ENCODE assay signal across 25 mouse cellular contexts in the genomic region with DNA sequence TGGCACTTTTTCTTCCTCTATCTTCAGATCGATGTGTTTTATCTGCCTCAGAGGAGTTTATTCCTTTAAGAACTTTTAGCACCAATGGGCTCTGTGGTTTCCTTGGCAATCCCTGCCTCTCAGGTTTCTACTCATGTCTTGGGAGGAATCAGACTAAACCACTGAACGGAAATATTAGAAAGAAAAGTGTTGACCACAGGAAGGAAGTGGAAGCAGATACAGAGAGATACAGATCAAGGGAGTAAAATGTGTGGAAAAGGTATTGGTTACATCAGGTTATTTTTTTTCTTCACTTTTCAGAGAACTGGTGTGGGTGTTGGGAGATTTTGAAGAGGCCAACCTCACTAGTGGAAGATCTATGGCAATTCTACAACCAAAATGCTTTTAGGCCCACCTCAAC. TPM values are rescaled to one million over a fixed set of nuclear protein-coding genes. Genes with fewer than 3 reads are reported as not detected.
A peak's percentile ranks its signal among the peaks of the same experiment; 100 is the strongest.
DNase-seq lines count a peak whose midpoint lies in the region; ATAC-seq and TF ChIP-seq lines count a peak whose summit lies in the region.
"Had no signal": no experiment of that assay in that cellular context is flagged by ENCODE, and none has a peak within 500 bp of the region (broad histone marks: within the 10 kb centered on the region; RNA-seq: fewer than 3 reads in every experiment).

No protein-coding gene starts in this region.

- TF ChIP-seq CTCF in G1E (IDR thresholded peaks at IDR 0.05; ENCODE audit: low read depth, low read length), result no peak

- no peak overlapping the region for H3K4me2 ChIP-seq in liver, embryonic 12.5 days
- H3K4me2 ChIP-seq: heart, embryonic 15.5 days; hindbrain, embryonic 14.5 days; limb, embryonic 15.5 days; neural tube, embryonic 13.5 days; stomach, embryonic 15.5 days had no signal

- no peaks in the 10 kb centered on the region for H3K4me1 ChIP-seq in G1E (ENCODE audit: insufficient read depth, low read depth, low read length)
- H3K4me1 ChIP-seq in liver, embryonic 12.5 days, result no peaks in the 10 kb centered on the region
- H3K4me1 ChIP-seq: heart, embryonic 15.5 days; limb, embryonic 15.5 days; neural tube, embryonic 13.5 days; stomach, embryonic 15.5 days had no signal

- peak; percentile 86 for DNase-seq in 416B (ENCODE audit: low read depth)
- DNase-seq in G1E (ENCODE audit: low spot score), result no peak
- DNase-seq in naive thymus-derived CD4-positive, alpha-beta T cell, adult 2 months (ENCODE audit: low read depth), result peak; percentile 61
- DNase-seq in left cerebral cortex, postnatal 10 days (ENCODE audit: extremely low spot score in 1 of 2, low spot score in 2 of 2), result no peak
- no peak for DNase-seq in layer of hippocampus, postnatal 14 days (ENCODE audit: low spot score in 2 of 2)
- DNase-seq: adrenal gland, adult 8-10 months; cerebellum, adult 18-20 months; cerebellum, postnatal 25 days; gastrocnemius, adult 2 months; heart, postnatal 36 days; kidney, postnatal 36 days; left cerebral cortex, postnatal 4 days; lung, postnatal 10 days; midbrain, embryonic 14.5 days; thymus, postnatal 36 days had no signal

- intact Hi-C loops in left cerebral cortex, postnatal 10 days (cut with DNase I), result no loop called here

- peaks cover 8% of the 10 kb centered on the region; the same call in 1 of the 2 replicates for H3K27me3 ChIP-seq in G1E (ENCODE audit: insufficient read depth, low read length)
- H3K27me3 ChIP-seq in liver, embryonic 12.5 days (replicated peaks), result peaks cover 12% of the 10 kb centered on the region; the same call in 1 of the 2 replicates
- H3K27me3 ChIP-seq: heart, embryonic 15.5 days; limb, embryonic 15.5 days; Patski; stomach, embryonic 15.5 days had no signal

- 25% methylated on average over 2 of the region's 2 CpGs for WGBS in liver, embryonic 12.5 days (ENCODE audit: insufficient replicate concordance)

- H3K36me3 ChIP-seq in G1E (replicated peaks), result no peaks in the 10 kb centered on the region
- H3K36me3 ChIP-seq in liver, embryonic 12.5 days, result no peaks in the 10 kb centered on the region
- H3K36me3 ChIP-seq: heart, embryonic 15.5 days; limb, embryonic 15.5 days; neural tube, embryonic 13.5 days; stomach, embryonic 15.5 days had no signal

- H3K4me3 ChIP-seq in G1E (ENCODE audit: low read depth, low read length), result no peak overlapping the region
- H3K4me3 ChIP-seq in liver, embryonic 12.5 days, result no peak overlapping the region
- H3K4me3 ChIP-seq: gastrocnemius, adult 2 months; heart, embryonic 15.5 days; limb, embryonic 15.5 days; neural tube, embryonic 13.5 days; stomach, embryonic 15.5 days had no signal

- H3K9me3 ChIP-seq in G1E (replicated peaks), result no peaks in the 10 kb centered on the region
- H3K9me3 ChIP-seq in liver, embryonic 12.5 days (replicated peaks), result no peaks in the 10 kb centered on the region
- H3K9me3 ChIP-seq: heart, embryonic 15.5 days; limb, embryonic 15.5 days; neural tube, embryonic 13.5 days; stomach, embryonic 15.5 days had no signal

- ATAC-seq in G1E (ENCODE audit: extremely low read depth, insufficient number of reproducible peaks, low FRiP score, poor library complexity, severe bottlenecking), result 0 out of 2 replicates have a peak, but pooled peaks have one; percentile 22
- ATAC-seq in granulocyte monocyte progenitor cell, adult 5-6 weeks (replicated peaks; ENCODE audit: poor library complexity, severe bottlenecking), result peak; percentile 92
- ATAC-seq in liver, embryonic 12.5 days, result no peak
- ATAC-seq: forebrain, embryonic 14.5 days; intestine, embryonic 16.5 days; Patski had no signal

- H3K27ac ChIP-seq in liver, embryonic 12.5 days, result no peak overlapping the region
- H3K27ac ChIP-seq: gastrocnemius, adult 2 months; heart, embryonic 15.5 days; hindbrain, embryonic 14.5 days; limb, embryonic 15.5 days; neural tube, embryonic 13.5 days; stomach, embryonic 15.5 days had no signal

- H3K9ac ChIP-seq in liver, embryonic 12.5 days, result no peak overlapping the region
- H3K9ac ChIP-seq: heart, embryonic 15.5 days; hindbrain, embryonic 14.5 days; limb, embryonic 15.5 days; neural tube, embryonic 13.5 days; stomach, embryonic 15.5 days had no signal

RNA-seq across cellular contexts. Expression of a gene that starts 8.5 kb away (rescaled TPM):
- total RNA-seq in G1E (2014; fragmentation: Nextera tagmentation) (82.8 and 99.3 TPM in 2 replicates), G1E (2017) (36.4 and 51.3 TPM in 2 replicates)
- polyA plus RNA-seq in G1E (2012), result 31.3 and 36.1 TPM in 2 replicates
- total RNA-seq in granulocyte monocyte progenitor cell, adult 5-6 weeks (2014; fragmentation: Nextera tagmentation), result 39.3 and 39.8 TPM in 2 replicates
- total RNA-seq in granulocyte monocyte progenitor cell, adult 5-6 weeks (2017), result 27.0 and 49.1 TPM in 2 replicates
- 100 to 1,000 TPM; 119 to 125 TPM for total RNA-seq in left cerebral cortex, postnatal 10 days (2021)
- 100 to 1,000 TPM; 117 to 120 TPM for total RNA-seq in layer of hippocampus, postnatal 14 days (2021)
- polyA plus RNA-seq in liver, embryonic 12.5 days (2016; fragmentation: Nextera tagmentation; extraction: Ambion mirVana), result 24.1 and 25.4 TPM in 2 replicates

RNA-seq across cellular contexts. Expression of a gene that starts 13.7 kb away (rescaled TPM):
- total RNA-seq in G1E (2014; fragmentation: Nextera tagmentation), result not detected in 2 replicates
- total RNA-seq in G1E (2017), result 0.23 TPM in 1 of 2 replicates, not detected in the other
- polyA plus RNA-seq in G1E (2012), result not detected in 2 replicates
- 3.5 TPM in 1 of 2 replicates, not detected in the other for total RNA-seq in granulocyte monocyte progenitor cell, adult 5-6 weeks (2014; fragmentation: Nextera tagmentation)
- total RNA-seq in granulocyte monocyte progenitor cell, adult 5-6 weeks (2017), result 0.43 TPM in 1 of 2 replicates, not detected in the other
- 1 to 10 TPM; 9.2 to 9.6 TPM for total RNA-seq in left cerebral cortex, postnatal 10 days (2021)
- 10 to 100 TPM in 1 of 2 experiments, 1 to 10 TPM in 1; 8.8 to 10.3 TPM for total RNA-seq in layer of hippocampus, postnatal 14 days (2021)
- polyA plus RNA-seq in liver, embryonic 12.5 days (2016; fragmentation: Nextera tagmentation; extraction: Ambion mirVana), result 23.5 and 24.9 TPM in 2 replicates

Comparison
In these comparisons a context has a peak if more than half of its experiments do, and no peak if none do; other contexts are left out.
1. DNase-seq: peak in 416B (single experiment) and naive thymus-derived CD4-positive, alpha-beta T cell, adult 2 months (single experiment); none in G1E (single experiment), left cerebral cortex, postnatal 10 days (0 of 2) and layer of hippocampus, postnatal 14 days (0 of 2).